Mouse (Mus musculus) cortical plate, adult 2 months (tissue): Measurements from ENCODE around the gene Siah1a.

ENCODE experiments used
- CTCF ChIP-seq: fragments of 200-500 bp; IDR thresholded peaks from 2 replicates; pipeline ENCODE4 v1.5.1; 2011; ENCODE audit warnings: mild to moderate bottlenecking, control low read depth, low read length; ENCODE audit not compliant: insufficient read depth; ENCODE audit errors: extremely low read depth
- POLR2A ChIP-seq: fragments of 200-500 bp; IDR thresholded peaks from 2 replicates; pipeline ENCODE4 v1.6.1; 2011; ENCODE audit warnings: mild to moderate bottlenecking, low read length, control low read depth; ENCODE audit not compliant: insufficient read depth; ENCODE audit errors: extremely low read depth

DNA sequence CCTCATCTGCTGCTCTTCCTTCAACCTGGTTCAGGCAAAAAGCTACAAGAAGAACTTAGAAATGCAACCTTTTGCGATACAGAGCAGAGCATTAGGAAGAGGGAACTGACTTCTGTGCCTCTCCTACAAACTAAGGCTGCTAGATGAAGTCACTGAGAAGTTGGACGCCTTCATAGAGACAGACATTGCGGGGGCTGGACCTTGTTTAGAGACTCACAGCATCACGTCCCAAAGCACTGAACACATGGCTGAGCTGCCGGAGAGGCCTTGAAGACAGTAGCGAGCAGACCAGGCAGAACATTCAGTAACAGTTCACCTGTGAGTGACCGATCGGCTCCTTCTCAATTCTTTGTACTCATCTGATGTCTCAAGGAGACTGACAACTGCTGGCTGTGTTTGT lies 35.4 kb upstream of the Siah1a start:
- TF ChIP-seq POLR2A, result no peak
- TF ChIP-seq CTCF, result no peak
